Mouse (Mus musculus) MEL (cell line): ENCODE results near the gene Neu1. TPM values are rescaled to one million over a fixed set of nuclear protein-coding genes. Genes with fewer than 3 reads are reported as not detected.

ENCODE experiments used
- DNase-seq: peaks from one replicate; pipeline ENCODE4 v3.0.0; 2011; ENCODE audit warnings: low read depth, low spot score
- H3K27ac ChIP-seq: 2 replicates; pipeline ENCODE4 v1.5.1; 2012; ENCODE audit warnings: low read depth, mild to moderate bottlenecking, control low read depth, low read length, moderate library complexity; ENCODE audit not compliant: control insufficient read depth
- H3K27me3 ChIP-seq, 2 experiments: fragments of 150-350 bp in 1 of 2; sonication (generic) in 1 of 2; 2 replicates each; pipeline ENCODE4 v1.6.1; 2012; ENCODE audit warnings: low read length in 2 of 2, mild to moderate bottlenecking in 2 of 2, improper control_type of control experiment in 1 of 2, moderate library complexity in 1 of 2; ENCODE audit not compliant: insufficient read depth in 2 of 2, control insufficient read depth in 1 of 2
- H3K36me3 ChIP-seq, 2 experiments: 2 replicates each; pipeline ENCODE4 v1.6.1; 2012 to 2014; ENCODE audit warnings: low read length in 2 of 2, improper control_type of control experiment in 1 of 2, inconsistent platforms in 1 of 2, mild to moderate bottlenecking in 1 of 2; ENCODE audit not compliant: insufficient read depth in 2 of 2, control insufficient read depth in 1 of 2
- H3K4me1 ChIP-seq, 2 experiments: fragments of 150-350 bp in 1 of 2; sonication (generic) in 1 of 2; 2 replicates each; pipeline ENCODE4 v1.6.1; 2012; ENCODE audit warnings: low read length in 2 of 2, improper control_type of control experiment in 1 of 2, mild to moderate bottlenecking in 1 of 2; ENCODE audit not compliant: insufficient read depth in 2 of 2, control insufficient read depth in 1 of 2
- H3K4me3 ChIP-seq, 2 experiments: fragments of 150-350 bp in 1 of 2; sonication (generic) in 1 of 2; 2 replicates each; pipeline ENCODE4 v1.5.1; 2012; ENCODE audit warnings: low read depth in 2 of 2, low read length in 2 of 2, mild to moderate bottlenecking in 2 of 2, moderate library complexity in 2 of 2, control low read depth in 1 of 2, improper control_type of control experiment in 1 of 2; ENCODE audit not compliant: control insufficient read depth in 1 of 2, insufficient read depth in 1 of 2
- H3K79me2 ChIP-seq: 2 replicates; pipeline ENCODE4 v1.6.1; 2012; ENCODE audit warnings: mild to moderate bottlenecking, low read length, moderate library complexity; ENCODE audit not compliant: control insufficient read depth, poor library complexity, insufficient read depth
- H3K9ac ChIP-seq: 2 replicates; pipeline ENCODE4 v1.6.1; 2012; ENCODE audit warnings: low read depth, mild to moderate bottlenecking, control low read depth, low read length, moderate library complexity; ENCODE audit not compliant: control insufficient read depth, poor library complexity, severe bottlenecking
- H3K9me3 ChIP-seq: fragments of 150-350 bp; sonication (generic); replicated peaks from 2 replicates; pipeline ENCODE4 v1.6.1; 2012; ENCODE audit warnings: mild to moderate bottlenecking, low read length, improper control_type of control experiment, moderate library complexity; ENCODE audit not compliant: insufficient read depth
- BHLHE40 ChIP-seq: IDR thresholded peaks from 2 replicates; pipeline ENCODE4 v1.6.1; 2012; ENCODE audit warnings: low read depth, mild to moderate bottlenecking, inconsistent platforms, low read length, improper control_type of control experiment, borderline replicate concordance
- E2F4 ChIP-seq: IDR thresholded peaks from 2 replicates; pipeline ENCODE4 v1.6.1; 2011; ENCODE audit warnings: low read depth, low read length, improper control_type of control experiment, borderline replicate concordance
- EP300 ChIP-seq, 2 experiments: IDR thresholded peaks; 2 replicates each; pipeline ENCODE4 v1.6.1; 2011; ENCODE audit warnings: improper control_type of control experiment in 2 of 2, low read length in 2 of 2, low read depth in 1 of 2, mild to moderate bottlenecking in 1 of 2
- ETS1 ChIP-seq: IDR thresholded peaks from 2 replicates; pipeline ENCODE4 v1.6.1; 2012; ENCODE audit warnings: low read depth, mild to moderate bottlenecking, inconsistent platforms, low read length, improper control_type of control experiment, moderate library complexity
- GABPA ChIP-seq: IDR thresholded peaks from 2 replicates; pipeline ENCODE4 v1.6.1; 2012; ENCODE audit warnings: low read depth, mild to moderate bottlenecking, inconsistent platforms, low read length, improper control_type of control experiment, moderate library complexity
- HCFC1 ChIP-seq: IDR thresholded peaks from 2 replicates; pipeline ENCODE4 v1.6.1; 2012; ENCODE audit warnings: low read depth, mild to moderate bottlenecking, inconsistent platforms, low read length, improper control_type of control experiment, moderate library complexity
- JUND ChIP-seq: IDR thresholded peaks from 2 replicates; pipeline ENCODE4 v1.6.1; 2011; ENCODE audit warnings: low read depth, mild to moderate bottlenecking, improper control_type of control experiment, low read length
- KAT2A ChIP-seq: conservative IDR thresholded peaks from 2 replicates; pipeline ENCODE4 v1.6.1; 2012; ENCODE audit warnings: low read depth, low read length, improper control_type of control experiment, inconsistent platforms
- MAX ChIP-seq: IDR thresholded peaks from 2 replicates; pipeline ENCODE4 v1.6.1; 2011; ENCODE audit warnings: low read length, improper control_type of control experiment
- MAZ ChIP-seq: IDR thresholded peaks from 2 replicates; pipeline ENCODE4 v1.6.1; 2012; ENCODE audit warnings: low read depth, mild to moderate bottlenecking, inconsistent platforms, low read length, improper control_type of control experiment
- MEF2A ChIP-seq: IDR thresholded peaks from 2 replicates; pipeline ENCODE4 v1.6.1; 2014; ENCODE audit warnings: low read depth, mild to moderate bottlenecking, inconsistent platforms, low read length, improper control_type of control experiment; ENCODE audit not compliant: poor library complexity, insufficient replicate concordance, severe bottlenecking; ENCODE audit errors: extremely low read depth
- MXI1 ChIP-seq: IDR thresholded peaks from 2 replicates; pipeline ENCODE4 v1.6.1; 2011; ENCODE audit warnings: mild to moderate bottlenecking, low read depth, low read length, improper control_type of control experiment
- MYC ChIP-seq: IDR thresholded peaks from 2 replicates; pipeline ENCODE4 v1.6.1; 2011; ENCODE audit warnings: low read depth, mild to moderate bottlenecking, low read length, improper control_type of control experiment, moderate library complexity
- POLR2A ChIP-seq, 2 experiments: IDR thresholded peaks; 2 replicates each; pipeline ENCODE4 v1.6.1; 2011 to 2012; ENCODE audit warnings: low read length in 2 of 2, mild to moderate bottlenecking in 2 of 2, control low read depth in 1 of 2, improper control_type of control experiment in 1 of 2, low read depth in 1 of 2, moderate library complexity in 1 of 2; ENCODE audit not compliant: control insufficient read depth in 1 of 2, insufficient read depth in 1 of 2, poor library complexity in 1 of 2
- POLR2AphosphoS5 ChIP-seq: IDR thresholded peaks from 2 replicates; pipeline ENCODE4 v1.6.1; 2012; ENCODE audit warnings: low read depth, borderline replicate concordance, mild to moderate bottlenecking, inconsistent platforms, low read length, moderate library complexity, mixed read lengths
- RAD21 ChIP-seq: IDR thresholded peaks from 2 replicates; pipeline ENCODE4 v1.6.1; 2011; ENCODE audit warnings: mild to moderate bottlenecking, low read depth, low read length, improper control_type of control experiment
- RCOR1 ChIP-seq: IDR thresholded peaks from 2 replicates; pipeline ENCODE4 v1.6.1; 2012; ENCODE audit warnings: low read depth, mild to moderate bottlenecking, inconsistent platforms, low read length, improper control_type of control experiment
- SIN3A ChIP-seq: IDR thresholded peaks from 2 replicates; pipeline ENCODE4 v1.6.1; 2012; ENCODE audit warnings: low read length, improper control_type of control experiment, inconsistent platforms
- SMC3 ChIP-seq: IDR thresholded peaks from 2 replicates; pipeline ENCODE4 v1.6.1; 2011; ENCODE audit warnings: low read depth, low read length, improper control_type of control experiment
- TCF12 ChIP-seq: IDR thresholded peaks from 2 replicates; pipeline ENCODE4 v1.6.1; 2014; ENCODE audit warnings: low read depth, mild to moderate bottlenecking, inconsistent platforms, low read length, improper control_type of control experiment, moderate library complexity
- UBTF ChIP-seq: IDR thresholded peaks from 2 replicates; pipeline ENCODE4 v1.6.1; 2012; ENCODE audit warnings: low read depth, mild to moderate bottlenecking, inconsistent platforms, low read length, improper control_type of control experiment, moderate library complexity, borderline replicate concordance; ENCODE audit not compliant: insufficient read depth
- USF1 ChIP-seq: IDR thresholded peaks from 2 replicates; pipeline ENCODE4 v1.6.1; 2014; ENCODE audit warnings: low read depth, mild to moderate bottlenecking, inconsistent platforms, low read length, improper control_type of control experiment, moderate library complexity
- USF2 ChIP-seq, 2 experiments: IDR thresholded peaks; 2 replicates each; pipeline ENCODE4 v1.6.1; 2011 to 2012; ENCODE audit warnings: improper control_type of control experiment in 2 of 2, low read length in 2 of 2, borderline replicate concordance in 1 of 2, inconsistent platforms in 1 of 2, low read depth in 1 of 2, mild to moderate bottlenecking in 1 of 2; ENCODE audit not compliant: insufficient read depth in 1 of 2
- ZMIZ1 ChIP-seq: IDR thresholded peaks from 2 replicates; pipeline ENCODE4 v1.6.1; 2012; ENCODE audit warnings: low read depth, mild to moderate bottlenecking, inconsistent platforms, low read length, improper control_type of control experiment, moderate library complexity
- ZNF384 ChIP-seq: IDR thresholded peaks from 2 replicates; pipeline ENCODE4 v1.6.1; 2012; ENCODE audit warnings: low read depth, mild to moderate bottlenecking, inconsistent platforms, low read length, improper control_type of control experiment
- polyA plus RNA-seq, 2 experiments: library from polyadenylated mRNA; stranded (reverse) in 1 of 2; unstranded in 1 of 2; fragments of >175 nt in 1 of 2; fragments of >200 nt in 1 of 2; gene quantifications; 2 replicates each; pipeline versions ENCODE4 v1.2.1 to v1.2.4; 2012; ENCODE audit warnings: low replicate concordance in 2 of 2, low read depth in 1 of 2; ENCODE audit not compliant: insufficient read length in 2 of 2, insufficient read depth in 1 of 2, missing spikeins in 1 of 2
- total RNA-seq: library from RNA; depleted of rRNA; stranded (reverse); fragments of 300-350 nt; gene quantifications from 2 replicates; pipeline ENCODE4 v1.2.3, GENCODE M21; 2012

Neu1 gene
- total and polyA plus RNA-seq, 3 experiments: 6.5 to 7.9 TPM; not detected in 1

- Histone ChIP-seq H3K4me1 (peaks cover 0 to 9% of the 10 kb centered on the region in 2 experiments; a peak in 3 of 4 replicates), H3K36me3 (peaks cover 4 to 7% of the 10 kb centered on the region in 2 experiments; a peak in 3 of 4 replicates), H3K27ac (no peak overlapping the region), H3K9me3 (no peaks in the 10 kb centered on the region), H3K9ac (no peak overlapping the region), H3K27me3 (no peaks in the 10 kb centered on the region), H3K4me3 (no peak overlapping the region), H3K79me2 (peaks cover 20% of the 10 kb centered on the region)
- no peak for DNase-seq
- TF ChIP-seq RCOR1 (no peak), BHLHE40 (no peak), MAZ (no peak), UBTF (no peak), E2F4 (no peak), TCF12 (no peak), MYC (no peak), JUND (no peak), SMC3 (no peak), USF1 (no peak), EP300 (IDR thresholded peaks at IDR 0.05; ENCODE audit: low read depth in 1 of 2, low read length in 2 of 2) (no peak), USF2 (IDR thresholded peaks at IDR 0.05; ENCODE audit: borderline replicate concordance in 1 of 2, insufficient read depth in 1 of 2, low read depth in 1 of 2, low read length in 2 of 2) (no peak), ZMIZ1 (no peak), HCFC1 (no peak), MEF2A (no peak), ZNF384 (no peak), MAX (no peak), POLR2A (IDR thresholded peaks at IDR 0.05; ENCODE audit: control insufficient read depth in 1 of 2, insufficient read depth in 1 of 2, low read depth in 1 of 2, low read length in 2 of 2, poor library complexity in 1 of 2) (no peak)
Measured at GRCm38 (mm10) chr17:34902895-34903294, 28.2 kb upstream of the Neu1 start.

- Histone ChIP-seq H3K9me3 (no peaks in the 10 kb centered on the region), H3K27ac (no peak overlapping the region), H3K4me1 (no peaks in the 10 kb centered on the region), H3K27me3 (no peaks in the 10 kb centered on the region), H3K36me3 (peaks cover 0 to 4% of the 10 kb centered on the region in 2 experiments; a peak in 2 of 4 replicates), H3K9ac (no peak overlapping the region), H3K79me2 (no peaks in the 10 kb centered on the region), H3K4me3 (no peak overlapping the region)
- no peak for DNase-seq
- TF ChIP-seq MYC (no peak), GABPA (no peak), MAZ (no peak), MXI1 (no peak), ETS1 (no peak), POLR2AphosphoS5 (no peak), SIN3A (no peak), TCF12 (no peak), RAD21 (no peak), KAT2A (no peak)
Measured at GRCm38 (mm10) chr17:34910982-34911381, 20.1 kb upstream of the Neu1 start.
